Mouse (Mus musculus): ENCODE results near the gene Garem2. TPM values are rescaled to one million over a fixed set of nuclear protein-coding genes. Genes with fewer than 3 reads are reported as not detected.

The Garem2 gene
- 0.18 and 0.30 TPM in 2 replicates for polyA plus RNA-seq (2015; fragmentation: Nextera tagmentation; extraction: Ambion mirVana)

GRCm38 (mm10) chr5:30104841-30105667 lies at the start of gene Garem2:
Gene Garem2 (plus strand): TSS chr5:30105161.

GRCm38 (mm10) chr5:30072825-30073821 lies 31.8 kb upstream of the Garem2 start, which contains the start of gene Tyms:
Gene Tyms (minus strand): TSS chr5:30073617.

GRCm38 (mm10) chr5:30105668-30106300 lies 823 bp downstream of the Garem2 start, which contains the start of gene 3110082J24Rik:
Gene 3110082J24Rik (minus strand): TSS chr5:30106086.

GRCm38 (mm10) chr5:30154474-30155394 lies 49.8 kb downstream of the Garem2 start, which contains the start of the genes Hadha and Hadhb:
Gene Hadha (minus strand): TSS chr5:30155162.
Gene Hadhb (plus strand): TSS chr5:30155248.

Other genes with a start within 250 kb of the Garem2 start
- 0.22 and 0.28 TPM in 2 replicates for gene Il6, start 92.0 kb upstream of the Garem2 start, polyA plus RNA-seq (2015; fragmentation: Nextera tagmentation; extraction: Ambion mirVana)
- gene Tyms, start 31.5 kb upstream of the Garem2 start, polyA plus RNA-seq (2015; fragmentation: Nextera tagmentation; extraction: Ambion mirVana): 99.1 and 105 TPM in 2 replicates
- not detected in 2 replicates for gene 3110082J24Rik, start 925 bp downstream of the Garem2 start, polyA plus RNA-seq (2015; fragmentation: Nextera tagmentation; extraction: Ambion mirVana)
- 113 and 221 TPM in 2 replicates for gene Hadha, start 50.0 kb downstream of the Garem2 start, polyA plus RNA-seq (2015; fragmentation: Nextera tagmentation; extraction: Ambion mirVana)
- 228 and 378 TPM in 2 replicates for gene Hadhb, start 50.1 kb downstream of the Garem2 start, polyA plus RNA-seq (2015; fragmentation: Nextera tagmentation; extraction: Ambion mirVana)
- 0.06 and 0.30 TPM in 2 replicates for gene Adgrf3, start 100.6 kb downstream of the Garem2 start, polyA plus RNA-seq (2015; fragmentation: Nextera tagmentation; extraction: Ambion mirVana)
- 6.1 and 10.8 TPM in 2 replicates for gene Selenoi, start 127.4 kb downstream of the Garem2 start, polyA plus RNA-seq (2015; fragmentation: Nextera tagmentation; extraction: Ambion mirVana)
- gene Drc1, start 176.2 kb downstream of the Garem2 start, polyA plus RNA-seq (2015; fragmentation: Nextera tagmentation; extraction: Ambion mirVana): 0.79 and 1.4 TPM in 2 replicates